Mouse (Mus musculus) WW6 (cell line): ENCODE measurements around the gene Paxx.

ENCODE experiments used
- DNase-seq: peaks from one replicate; pipeline ENCODE4 v3.0.0-alpha.2; 2013; ENCODE audit warnings: low read depth, low spot score

Gene Paxx

DNA sequence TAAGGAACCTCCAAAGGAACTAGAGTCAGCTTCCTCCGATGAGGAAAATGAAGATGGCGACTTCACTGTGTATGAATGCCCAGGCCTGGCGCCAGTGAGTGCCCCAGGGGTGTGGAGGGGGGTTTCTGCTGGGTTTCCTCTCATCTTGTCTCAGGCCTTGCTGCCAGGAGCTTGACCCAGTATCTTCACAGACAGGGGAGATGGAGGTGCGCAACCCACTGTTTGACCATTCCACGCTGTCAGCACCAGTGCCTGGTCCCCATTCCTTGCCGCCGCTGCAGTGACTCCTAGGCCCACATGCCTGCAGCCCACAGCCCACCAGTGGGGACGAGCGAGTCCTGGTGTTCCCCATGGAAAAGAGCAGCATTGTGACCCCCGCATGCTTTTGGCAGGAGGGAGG, 52.0 kb downstream of the Paxx start:
- DNase-seq, result no peak
